Mouse (Mus musculus) hindbrain, embryonic 15.5 days (tissue): ENCODE measurements around the gene Rbbp8nl. TPM values are rescaled to one million over a fixed set of nuclear protein-coding genes. Genes with fewer than 3 reads are reported as not detected.

ENCODE experiments used
- ATAC-seq: fragments of 200-750 bp; cut with Nextera tagmentation; 2 replicates; pipeline ENCODE4 v1.8.0; 2017; ENCODE audit warnings: low read depth, moderate number of reproducible peaks, moderate TSS enrichment; ENCODE audit not compliant: low FRiP score
- H3K27ac ChIP-seq: fragments of 300-500 bp; sonication (generic); replicated peaks from 2 replicates; pipeline ENCODE4 v1.5.1; 2015; ENCODE audit warnings: mild to moderate bottlenecking, inconsistent platforms
- H3K27me3 ChIP-seq: fragments of 300-500 bp; sonication (generic); 2 replicates; pipeline ENCODE4 v1.6.1; 2015; ENCODE audit warnings: control low read depth, inconsistent platforms
- H3K36me3 ChIP-seq: fragments of 300-500 bp; sonication (generic); 2 replicates; pipeline ENCODE4 v1.6.1; 2015; ENCODE audit warnings: control low read depth, inconsistent platforms
- H3K4me1 ChIP-seq: fragments of 300-500 bp; sonication (generic); replicated peaks from 2 replicates; pipeline ENCODE4 v1.6.1; 2015; ENCODE audit warnings: control low read depth, inconsistent platforms
- H3K4me2 ChIP-seq: fragments of 300-500 bp; sonication (generic); 2 replicates; pipeline ENCODE4 v1.6.1; 2015; ENCODE audit warnings: moderate library complexity, mild to moderate bottlenecking, inconsistent platforms
- H3K4me3 ChIP-seq: fragments of 300-500 bp; sonication (generic); 2 replicates; pipeline ENCODE4 v1.5.1; 2015; ENCODE audit warnings: mild to moderate bottlenecking, inconsistent platforms
- H3K9ac ChIP-seq: fragments of 300-500 bp; sonication (generic); 2 replicates; pipeline ENCODE4 v1.6.1; 2015; ENCODE audit warnings: inconsistent platforms
- H3K9me3 ChIP-seq: fragments of 300-500 bp; sonication (generic); 2 replicates; pipeline ENCODE4 v1.6.1; 2016; ENCODE audit warnings: control low read depth, inconsistent platforms
- WGBS: fragments of 180-500 bp; shearing (Covaris S2); methylation state at CpG from one replicate; pipeline ENCODE4 v1.1.7; 2015; 5-methylcytosine and 5-hydroxymethylcytosine counted together
- microRNA-seq: library from miRNA; unstranded; fragments of <30 nt; microRNA quantifications from one replicate; pipeline ENCODE4, GENCODE M21; 2016
- polyA plus RNA-seq: library from polyadenylated mRNA; unstranded; fragments of >200 nt; fragmentation: Nextera tagmentation; extraction: Ambion mirVana; gene quantifications from 2 replicates; pipeline ENCODE4 v1.2.1, GENCODE M21; 2015

Gene Rbbp8nl
- polyA plus RNA-seq, 1 experiment from 2014 or later = not detected

GRCm38 (mm10) chr2:180234980-180235379 lies 54.7 kb downstream of the Rbbp8nl start:
- H3K4me1 ChIP-seq = no peaks in the 10 kb centered on the region

GRCm38 (mm10) chr2:180234353-180234752 lies 55.3 kb downstream of the Rbbp8nl start:
- Histone ChIP-seq H3K4me1 (no peaks in the 10 kb centered on the region), H3K4me2 (no peak overlapping the region), H3K27ac (no peak overlapping the region), H3K36me3 (no peaks in the 10 kb centered on the region), H3K4me3 (no peak overlapping the region), H3K9ac (no peak overlapping the region), H3K9me3 (no peaks in the 10 kb centered on the region), H3K27me3 (no peaks in the 10 kb centered on the region)
- WGBS = 82% methylated on average over 8 of the region's 8 CpGs
- no peak for ATAC-seq

More at GRCm38 (mm10) chr2:180234980-180235379, 54.7 kb downstream of the Rbbp8nl start:
- no peaks in the 10 kb centered on the region for H3K27me3 ChIP-seq
- no peaks in the 10 kb centered on the region for H3K9me3 ChIP-seq
- WGBS = 61% methylated on average over 6 of the region's 6 CpGs
- no peak overlapping the region for H3K9ac ChIP-seq
- no peak overlapping the region for H3K4me2 ChIP-seq
- H3K36me3 ChIP-seq = no peaks in the 10 kb centered on the region
- H3K4me3 ChIP-seq = no peak overlapping the region
- H3K27ac ChIP-seq = no peak overlapping the region
- no peak for ATAC-seq

GRCm38 (mm10) chr2:180233101-180233904 lies 56.4 kb downstream of the Rbbp8nl start:
- 88% methylated on average over 7 of the region's 7 CpGs for WGBS

DNA sequence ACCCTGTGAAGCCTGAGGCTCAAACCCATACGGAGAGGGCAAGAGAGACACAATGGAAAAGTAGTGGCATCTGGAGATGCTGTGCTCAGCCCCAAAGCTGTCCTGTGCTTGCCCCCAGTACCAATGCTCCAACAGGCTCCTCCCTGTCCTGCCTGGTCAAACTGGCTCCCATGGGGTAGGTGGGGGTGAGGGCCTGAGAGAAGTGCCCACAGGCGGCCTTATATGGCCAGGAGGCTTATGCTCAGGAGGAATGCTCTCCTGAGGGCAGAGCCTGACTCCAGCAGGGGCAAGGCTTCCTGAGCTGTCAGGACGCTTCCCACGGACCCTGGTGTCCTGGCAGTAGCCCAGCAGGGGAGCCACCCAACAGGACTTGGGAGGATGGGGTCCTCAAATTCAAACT lies 59.2 kb downstream of the Rbbp8nl start:
- peaks cover 4% of the 10 kb centered on the region; the same call in 1 of the 2 replicates for H3K27me3 ChIP-seq
- 65% methylated on average over 4 of the region's 4 CpGs for WGBS
- H3K9ac ChIP-seq = no peak overlapping the region
- no peak for ATAC-seq
- no peaks in the 10 kb centered on the region for H3K36me3 ChIP-seq
- H3K4me3 ChIP-seq = no peak overlapping the region
- no peaks in the 10 kb centered on the region for H3K9me3 ChIP-seq
- no peak overlapping the region for H3K27ac ChIP-seq
- no peak overlapping the region for H3K4me2 ChIP-seq
- peaks cover 24% of the 10 kb centered on the region for H3K4me1 ChIP-seq

More at GRCm38 (mm10) chr2:180233101-180233904, 56.4 kb downstream of the Rbbp8nl start:
- Histone ChIP-seq H3K36me3 (no peaks in the 10 kb centered on the region), H3K4me1 (peaks cover 5% of the 10 kb centered on the region), H3K27ac (no peak overlapping the region), H3K9me3 (no peaks in the 10 kb centered on the region), H3K4me2 (no peak overlapping the region), H3K27me3 (no peaks in the 10 kb centered on the region), H3K4me3 (no peak overlapping the region), H3K9ac (no peak overlapping the region)
- no peak for ATAC-seq

DNA sequence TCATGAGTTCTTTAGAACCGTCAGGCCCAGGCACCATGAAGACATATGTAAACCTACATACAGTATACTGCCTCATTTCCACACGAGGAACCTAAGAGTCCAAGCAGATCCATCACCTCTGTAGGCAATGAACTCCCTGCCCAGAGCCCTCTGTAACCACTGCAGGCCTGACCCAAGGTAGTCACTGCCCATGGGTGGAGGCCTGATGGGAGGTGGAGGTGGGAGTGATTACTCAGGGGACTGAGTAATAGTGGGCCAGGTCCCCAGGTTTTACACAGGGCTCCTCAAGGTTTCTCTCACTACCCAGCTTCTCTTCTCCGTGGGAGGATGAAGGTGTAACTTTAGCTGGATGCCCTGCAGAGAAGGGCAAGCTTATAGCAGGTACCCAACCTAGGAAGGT lies 60.5 kb downstream of the Rbbp8nl start:
- no peaks in the 10 kb centered on the region for H3K36me3 ChIP-seq
- no peak overlapping the region for H3K4me2 ChIP-seq
- no peaks in the 10 kb centered on the region for H3K9me3 ChIP-seq
- H3K27me3 ChIP-seq = peaks cover 13% of the 10 kb centered on the region
- H3K9ac ChIP-seq = no peak overlapping the region
- 71% methylated on average over 3 of the region's 3 CpGs for WGBS
- H3K4me3 ChIP-seq = no peak overlapping the region
- ATAC-seq = no peak
- peaks cover 33% of the 10 kb centered on the region for H3K4me1 ChIP-seq
- H3K27ac ChIP-seq = no peak overlapping the region

DNA sequence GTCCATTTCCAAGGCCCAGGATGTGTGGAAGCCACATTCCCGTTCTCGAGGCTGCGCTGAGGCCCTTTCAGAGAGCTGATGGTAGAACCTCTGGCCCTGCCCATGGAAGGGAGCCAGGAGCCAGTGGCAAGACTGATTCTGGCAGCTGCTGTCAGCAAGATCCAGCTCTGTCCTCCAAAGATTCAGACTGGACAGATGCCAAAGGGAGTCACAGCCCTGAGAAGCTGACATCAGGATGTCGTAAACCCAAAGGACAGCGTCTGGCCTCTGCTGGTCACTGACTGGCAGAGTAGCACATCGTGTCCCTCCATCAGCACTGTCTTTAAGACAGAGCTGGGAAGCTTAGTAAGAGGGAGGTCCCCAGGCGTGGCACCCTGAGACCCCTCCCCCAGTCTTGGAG lies 61.1 kb downstream of the Rbbp8nl start:
- Histone ChIP-seq H3K4me1 (peaks cover 33% of the 10 kb centered on the region), H3K9ac (no peak overlapping the region), H3K9me3 (no peaks in the 10 kb centered on the region), H3K4me3 (no peak overlapping the region), H3K27me3 (peaks cover 18% of the 10 kb centered on the region), H3K36me3 (no peaks in the 10 kb centered on the region), H3K27ac (no peak overlapping the region), H3K4me2 (no peak overlapping the region)
- 70% methylated on average over 7 of the region's 7 CpGs for WGBS
- ATAC-seq = no peak

GRCm38 (mm10) chr2:180228060-180228458 lies 61.6 kb downstream of the Rbbp8nl start:
- Histone ChIP-seq H3K4me3 (no peak overlapping the region), H3K36me3 (no peaks in the 10 kb centered on the region), H3K4me1 (peaks cover 33% of the 10 kb centered on the region), H3K27me3 (peaks cover 19% of the 10 kb centered on the region), H3K9me3 (no peaks in the 10 kb centered on the region), H3K4me2 (no peak overlapping the region), H3K9ac (no peak overlapping the region), H3K27ac (no peak overlapping the region)
- no peak for ATAC-seq
- WGBS = 52% methylated on average over 6 of the region's 6 CpGs

Small RNA genes lying within 50 kb of the gene (microRNA-seq; reads per million reads assigned to microRNA genes)
- gene Mir3091 = not detected

Other genes starting within 250 kb of the Rbbp8nl start
- 541 and 546 TPM in 2 replicates for gene Psma7, start 247.4 kb downstream of the Rbbp8nl start, polyA plus RNA-seq
- 51.5 and 58.7 TPM in 2 replicates for gene Ss18l1, start 247.4 kb downstream of the Rbbp8nl start, polyA plus RNA-seq
- gene Mtg2, start 219.3 kb downstream of the Rbbp8nl start, polyA plus RNA-seq = 30.3 and 34.8 TPM in 2 replicates
- gene Hrh3, start 185.4 kb downstream of the Rbbp8nl start, polyA plus RNA-seq = 2.0 and 2.6 TPM in 2 replicates
- gene Osbpl2, start 170.6 kb downstream of the Rbbp8nl start, polyA plus RNA-seq = 71.0 and 72.7 TPM in 2 replicates
- gene Adrm1, start 118.4 kb downstream of the Rbbp8nl start, polyA plus RNA-seq = 189 and 207 TPM in 2 replicates
- 2.5 and 3.5 TPM in 2 replicates for gene Lama5, start 64.0 kb downstream of the Rbbp8nl start, polyA plus RNA-seq
- 337 and 391 TPM in 2 replicates for gene Rps21, start 32.5 kb downstream of the Rbbp8nl start, polyA plus RNA-seq
- 27.0 and 29.6 TPM in 2 replicates for gene Cables2, start 16.4 kb downstream of the Rbbp8nl start, polyA plus RNA-seq
- gene Gata5, start 44.8 kb upstream of the Rbbp8nl start, polyA plus RNA-seq = not detected in 2 replicates
- gene Slco4a1, start 166.4 kb upstream of the Rbbp8nl start, polyA plus RNA-seq = 1.9 and 2.2 TPM in 2 replicates
- 2.7 and 2.8 TPM in 2 replicates for gene Ntsr1, start 210.1 kb upstream of the Rbbp8nl start, polyA plus RNA-seq